Comparison of ENCODE assay signal across 20 mouse cellular contexts in the genomic region with DNA sequence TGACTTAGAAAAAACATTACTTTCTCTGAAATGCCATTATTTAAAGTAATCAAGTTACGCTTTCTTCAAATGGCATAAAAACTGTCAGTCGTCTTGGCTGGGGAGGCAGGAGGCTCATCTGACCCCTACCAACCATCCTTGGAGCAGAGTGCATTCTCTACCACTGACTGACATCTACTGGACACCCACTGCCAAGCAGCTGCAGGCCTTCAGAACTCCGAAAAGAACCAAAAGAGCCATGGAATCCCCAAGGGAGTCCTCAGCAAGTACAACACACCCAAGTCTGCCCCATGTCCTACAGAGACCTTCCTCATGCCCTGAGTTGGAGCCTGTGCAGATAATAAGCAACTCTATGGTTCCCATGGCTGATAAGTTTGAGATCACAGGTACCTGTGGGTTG. TPM values are rescaled to one million over a fixed set of nuclear protein-coding genes. Genes with fewer than 3 reads are reported as not detected.
DNase-seq lines count a peak whose midpoint lies in the region; ATAC-seq and TF ChIP-seq lines count a peak whose summit lies in the region.
"Had no signal": no experiment of that assay in that cellular context is flagged by ENCODE, and none has a peak within 500 bp of the region (broad histone marks: within the 10 kb centered on the region; RNA-seq: fewer than 3 reads in every experiment).

No protein-coding gene starts in this region.

- WGBS in heart, postnatal 0 days = 58% methylated on average over 3 of the region's 3 CpGs

- H3K4me2 ChIP-seq in heart, postnatal 0 days (ENCODE audit: low read depth, low read length) = no peak overlapping the region
- peak overlapping the region; percentile 38 for H3K4me2 ChIP-seq in CH12.LX (ENCODE audit: insufficient read depth, low read depth, poor library complexity, severe bottlenecking)
- H3K4me2 ChIP-seq: embryonic facial prominence, embryonic 15.5 days; heart, embryonic 15.5 days; midbrain, embryonic 11.5 days; neural tube, embryonic 15.5 days had no signal

- no peak overlapping the region for H3K9ac ChIP-seq in heart, postnatal 0 days (replicated peaks; ENCODE audit: low read depth, low read length)
- H3K9ac ChIP-seq in CH12.LX (ENCODE audit: insufficient read depth, low read depth) = no peak overlapping the region
- H3K9ac ChIP-seq: embryonic facial prominence, embryonic 15.5 days; heart, embryonic 15.5 days; neural tube, embryonic 15.5 days had no signal

- H3K4me3 ChIP-seq in heart, postnatal 0 days (ENCODE audit: low read depth, low read length) = no peak overlapping the region
- H3K4me3 ChIP-seq in CH12.LX (replicated peaks in 1 of 3; ENCODE audit: low read depth in 2 of 3, low read length in 2 of 3, poor library complexity in 1 of 3) = no peak overlapping the region
- no peak overlapping the region for H3K4me3 ChIP-seq in cortical plate, adult 2 months (ENCODE audit: insufficient read depth, low read length)
- H3K4me3 ChIP-seq: embryonic facial prominence, embryonic 15.5 days; heart, embryonic 15.5 days; hindbrain, embryonic 10.5 days; myocyte; neural tube, embryonic 15.5 days had no signal

- TF ChIP-seq RAD21 in CH12.LX (IDR thresholded peaks at IDR 0.05; ENCODE audit: low read depth, low read length) = peak; percentile 52

- no peak for DNase-seq in heart, postnatal 0 days (ENCODE audit: low spot score)
- DNase-seq in heart, adult 9 months (ENCODE audit: low spot score in 2 of 2) = no peak
- DNase-seq in kidney, postnatal 36 days = peak; percentile 17 to 35
- DNase-seq in kidney, adult 8-10 months = no peak
- DNase-seq in CH12.LX (ENCODE audit: extremely low read depth) = no peak
- DNase-seq in thymus, postnatal 0 days (ENCODE audit: low spot score) = no peak
- DNase-seq: B cell, adult 2 months; cerebellum, adult 9-10 months; gastrocnemius, postnatal 25 days; layer of hippocampus, adult 9-11 months; lung, adult 2 months; thymus, postnatal 25 days had no signal

- TF ChIP-seq CTCF in heart, postnatal 0 days (IDR thresholded peaks at IDR 0.05; ENCODE audit: low read depth) = peak; percentile 39
- peak in 1 of 2 experiments; percentile 55; a peak in 2 of 4 replicates for TF ChIP-seq CTCF in CH12.LX (conservative IDR thresholded peaks at IDR 0.05 in 1 of 2, IDR thresholded peaks at IDR 0.05 in 1 of 2; ENCODE audit: low read depth in 2 of 2, low read length in 2 of 2)
- peak; percentile 38 for TF ChIP-seq CTCF in cortical plate, adult 2 months (IDR thresholded peaks at IDR 0.05; ENCODE audit: extremely low read depth, insufficient read depth, low read length)

- H3K9me3 ChIP-seq in heart, postnatal 0 days (replicated peaks; ENCODE audit: control insufficient read depth, low read length) = no peaks in the 10 kb centered on the region
- H3K9me3 ChIP-seq in CH12.LX (replicated peaks; ENCODE audit: low read length) = no peaks in the 10 kb centered on the region
- H3K9me3 ChIP-seq: embryonic facial prominence, embryonic 15.5 days; heart, embryonic 15.5 days; hindbrain, embryonic 10.5 days; neural tube, embryonic 15.5 days had no signal

- H3K27ac ChIP-seq in heart, postnatal 0 days (ENCODE audit: low read depth) = no peak overlapping the region
- H3K27ac ChIP-seq in CH12.LX (ENCODE audit: insufficient read depth, low read depth) = no peak overlapping the region
- no peak overlapping the region for H3K27ac ChIP-seq in cortical plate, adult 2 months (ENCODE audit: insufficient read depth, low read length)
- H3K27ac ChIP-seq: embryonic facial prominence, embryonic 15.5 days; heart, embryonic 15.5 days; hindbrain, embryonic 10.5 days; macrophage; neural tube, embryonic 15.5 days had no signal

- no peaks in the 10 kb centered on the region for H3K27me3 ChIP-seq in heart, postnatal 0 days (ENCODE audit: control insufficient read depth, insufficient read depth, low read length)
- H3K27me3 ChIP-seq in CH12.LX (replicated peaks) = peaks cover 1% of the 10 kb centered on the region
- H3K27me3 ChIP-seq: embryonic facial prominence, embryonic 15.5 days; heart, embryonic 15.5 days; neural tube, embryonic 15.5 days had no signal

- dilution Hi-C loops in CH12.LX (cut with MboI; ENCODE audit: extremely low pct_ligation_motif_present, extremely low pct_unique_long_range_greater_than_20kb, low sequenced_read_pairs) = no loop called here

- no peak for TF ChIP-seq POLR2A in CH12.LX (IDR thresholded peaks at IDR 0.05; ENCODE audit: low read depth, low read length)
- no peak for TF ChIP-seq POLR2A in cortical plate, adult 2 months (IDR thresholded peaks at IDR 0.05; ENCODE audit: extremely low read depth, insufficient read depth, low read length)

- no peak for TF ChIP-seq EP300 in heart, postnatal 0 days (IDR thresholded peaks at IDR 0.05; ENCODE audit: low read depth)
- no peak for TF ChIP-seq EP300 in CH12.LX (IDR thresholded peaks at IDR 0.05; ENCODE audit: low read length)

- H3K36me3 ChIP-seq in heart, postnatal 0 days (replicated peaks; ENCODE audit: control insufficient read depth, insufficient read depth, low read length) = no peaks in the 10 kb centered on the region
- no peaks in the 10 kb centered on the region for H3K36me3 ChIP-seq in CH12.LX (replicated peaks in 1 of 2; ENCODE audit: control insufficient read depth in 1 of 2, insufficient read depth in 1 of 2, low read length in 1 of 2)
- H3K36me3 ChIP-seq: embryonic facial prominence, embryonic 15.5 days; heart, embryonic 15.5 days; hindbrain, embryonic 10.5 days; neural tube, embryonic 15.5 days had no signal

- no peaks in the 10 kb centered on the region for H3K79me2 ChIP-seq in CH12.LX (replicated peaks; ENCODE audit: control insufficient read depth, extremely low read depth, insufficient read depth, poor library complexity, severe bottlenecking)

- no peak for ATAC-seq in heart, postnatal 0 days (ENCODE audit: insufficient read depth, low read depth)

- in situ Hi-C loops in CH12.LX (cut with MboI; ENCODE audit: low pct_ligation_motif_present, low pct_unique_long_range_greater_than_20kb, low sequenced_read_pairs) = no loop called here

- H3K4me1 ChIP-seq in heart, postnatal 0 days (ENCODE audit: control insufficient read depth, insufficient read depth) = no peaks in the 10 kb centered on the region
- H3K4me1 ChIP-seq in CH12.LX (ENCODE audit: control insufficient read depth in 1 of 2, insufficient read depth in 2 of 2) = no peaks in the 10 kb centered on the region
- H3K4me1 ChIP-seq in cortical plate, adult 2 months (ENCODE audit: control insufficient read depth, insufficient read depth, low read length) = no peaks in the 10 kb centered on the region
- H3K4me1 ChIP-seq: embryonic facial prominence, embryonic 15.5 days; heart, embryonic 15.5 days; hindbrain, embryonic 10.5 days; neural tube, embryonic 15.5 days had no signal

TF ChIP-seq in CH12.LX, 34 proteins besides CTCF, POLR2A, EP300 and RAD21:
- TF ChIP-seq MXI1 (IDR thresholded peaks at IDR 0.05; ENCODE audit: low read depth, low read length) (no peak), ZC3H11A (IDR thresholded peaks at IDR 0.05; ENCODE audit: low read depth, low read length) (no peak), CHD1 (IDR thresholded peaks at IDR 0.05; ENCODE audit: low read depth, low read length) (no peak), ZMIZ1 (IDR thresholded peaks at IDR 0.05; ENCODE audit: low read depth, low read length) (no peak), KAT2A (IDR thresholded peaks at IDR 0.05; ENCODE audit: insufficient replicate concordance, low read length) (no peak), MAFK (IDR thresholded peaks at IDR 0.05; ENCODE audit: insufficient replicate concordance, low read length) (no peak)

RNA-seq across cellular contexts. Expression of gene Esd, which starts 8.6 kb away (rescaled TPM):
- total RNA-seq in heart, postnatal 0 days (2014; rRNA removed; ENCODE audit: low replicate concordance) = 243 and 352 TPM in 2 replicates
- polyA plus RNA-seq in heart, postnatal 0 days (2015; fragmentation: Nextera tagmentation; extraction: Ambion mirVana) = 287 and 300 TPM in 2 replicates
- total RNA-seq in CH12.LX (2012; rRNA removed) = 206 and 231 TPM in 2 replicates
- total RNA-seq in CH12.LX (2014; rRNA removed) = 434 and 504 TPM in 2 replicates
- 252 and 302 TPM in 2 replicates for polyA plus RNA-seq in CH12.LX (2012; ENCODE audit: insufficient read length, low read depth)
- polyA plus RNA-seq in cortical plate, adult 2 months (2012; rRNA removed) = 82.0 and 88.3 TPM in 2 replicates
- 294 and 299 TPM in 2 replicates for polyA plus RNA-seq in thymus, postnatal 0 days (2015; fragmentation: Nextera tagmentation; extraction: Ambion mirVana)

Comparison
In these comparisons a context has a peak if more than half of its experiments do, and no peak if none do; other contexts are left out.
1. DNase-seq: peak in kidney, postnatal 36 days (2 of 2); none in heart, postnatal 0 days (single experiment), heart, adult 9 months (0 of 2), kidney, adult 8-10 months (0 of 2), CH12.LX (single experiment) and thymus, postnatal 0 days (single experiment).